Mouse (Mus musculus): ENCODE results near the gene Bcl2l13. TPM values are rescaled to one million over a fixed set of nuclear protein-coding genes. Genes with fewer than 3 reads are reported as not detected.
A peak's percentile ranks its signal among the peaks of the same experiment; 100 is the strongest.

Bcl2l13 gene
- total and polyA plus RNA-seq, 3 experiments: 43.7 to 49.9 TPM; not detected in 1

- TF ChIP-seq POLR2AphosphoS5 (IDR thresholded peaks at IDR 0.05; ENCODE audit: borderline replicate concordance, low read depth, low read length) (no peak), HCFC1 (IDR thresholded peaks at IDR 0.05; ENCODE audit: low read depth, low read length) (peak; percentile 85), SMC3 (IDR thresholded peaks at IDR 0.05; ENCODE audit: low read depth, low read length) (no peak)
These were observed 13.6 kb upstream of the Bcl2l13 start, which contains the start of gene Atp6v1e1 (continued) for GRCm38 (mm10) chr6:120822307-120822928.

- Histone ChIP-seq H3K9ac (ENCODE audit: control insufficient read depth, low read depth, low read length, poor library complexity, severe bottlenecking) (peak overlapping the region; percentile 49), H3K36me3 (ENCODE audit: control insufficient read depth in 1 of 2, insufficient read depth in 2 of 2, low read length in 2 of 2) (peaks cover 9 to 15% of the 10 kb centered on the region in 2 experiments), H3K79me2 (ENCODE audit: control insufficient read depth, insufficient read depth, low read length, poor library complexity) (peaks cover 36% of the 10 kb centered on the region), H3K4me3 (ENCODE audit: control insufficient read depth in 1 of 2, insufficient read depth in 1 of 2, low read depth in 2 of 2, low read length in 2 of 2) (peak overlapping the region; percentile 31 to 38), H3K27ac (ENCODE audit: control insufficient read depth, low read depth, low read length) (peak overlapping the region; percentile 49), H3K27me3 (ENCODE audit: control insufficient read depth in 1 of 2, insufficient read depth in 2 of 2, low read length in 2 of 2) (no peaks in the 10 kb centered on the region), H3K4me1 (ENCODE audit: control insufficient read depth in 1 of 2, insufficient read depth in 2 of 2, low read length in 2 of 2) (peaks cover 13 to 16% of the 10 kb centered on the region in 2 experiments), H3K9me3 (replicated peaks; ENCODE audit: insufficient read depth, low read length) (no peaks in the 10 kb centered on the region)
- peak; percentile 44 for DNase-seq (ENCODE audit: low read depth, low spot score)
- peak in 1 of 3 experiments; percentile 13; a peak in 1 of 6 replicates for TF ChIP-seq CTCF (IDR thresholded peaks at IDR 0.05 in 2 of 3, conservative IDR thresholded peaks at IDR 0.05 in 1 of 3; ENCODE audit: control insufficient read depth in 1 of 3, insufficient read depth in 1 of 3, low read depth in 2 of 3, low read length in 3 of 3, poor library complexity in 1 of 3, severe bottlenecking in 1 of 3)
- no peak for TF ChIP-seq E2F4 (IDR thresholded peaks at IDR 0.05; ENCODE audit: borderline replicate concordance, low read depth, low read length)
- peak in 1 of 2 experiments; percentile 8; a peak in 1 of 4 replicates for TF ChIP-seq EP300 (IDR thresholded peaks at IDR 0.05; ENCODE audit: low read depth in 1 of 2, low read length in 2 of 2)
- TF ChIP-seq POLR2A (IDR thresholded peaks at IDR 0.05; ENCODE audit: control insufficient read depth in 1 of 2, insufficient read depth in 1 of 2, low read depth in 1 of 2, low read length in 2 of 2, poor library complexity in 1 of 2): no peak
- peak; percentile 7; the same call in 1 of the 2 replicates for TF ChIP-seq RAD21 (IDR thresholded peaks at IDR 0.05; ENCODE audit: low read depth, low read length)
These were observed 12.9 kb upstream of the Bcl2l13 start for GRCm38 (mm10) chr6:120822937-120823614.

- no peak overlapping the region for H3K9ac ChIP-seq (ENCODE audit: control insufficient read depth, low read depth, low read length, poor library complexity, severe bottlenecking)
- H3K4me1 ChIP-seq (ENCODE audit: control insufficient read depth in 1 of 2, insufficient read depth in 2 of 2, low read length in 2 of 2): peaks cover 28 to 34% of the 10 kb centered on the region in 2 experiments
- H3K9me3 ChIP-seq (replicated peaks; ENCODE audit: insufficient read depth, low read length): no peaks in the 10 kb centered on the region
- no peaks in the 10 kb centered on the region for H3K79me2 ChIP-seq (ENCODE audit: control insufficient read depth, insufficient read depth, low read length, poor library complexity)
- H3K27ac ChIP-seq (ENCODE audit: control insufficient read depth, low read depth, low read length): peak overlapping the region; percentile 53
- peaks cover 0 to 37% of the 10 kb centered on the region in 2 experiments; a peak in 2 of 4 replicates for H3K36me3 ChIP-seq (ENCODE audit: control insufficient read depth in 1 of 2, insufficient read depth in 2 of 2, low read length in 2 of 2)
- DNase-seq (ENCODE audit: low read depth, low spot score): peak; percentile 80
- H3K27me3 ChIP-seq (ENCODE audit: control insufficient read depth in 1 of 2, insufficient read depth in 2 of 2, low read length in 2 of 2): no peaks in the 10 kb centered on the region
- no peak overlapping the region for H3K4me3 ChIP-seq (ENCODE audit: control insufficient read depth in 1 of 2, insufficient read depth in 1 of 2, low read depth in 2 of 2, low read length in 2 of 2)
- no peak for TF ChIP-seq CHD2 (IDR thresholded peaks at IDR 0.05; ENCODE audit: low read length)
- peak; percentile 97 for TF ChIP-seq TCF12 (IDR thresholded peaks at IDR 0.05; ENCODE audit: low read depth, low read length)
- peak; percentile 49; the same call in 1 of the 2 replicates for TF ChIP-seq MYB (IDR thresholded peaks at IDR 0.05; ENCODE audit: low read depth, low read length)
- no peak; the same call in 1 of the 2 replicates for TF ChIP-seq KAT2A (conservative IDR thresholded peaks at IDR 0.05; ENCODE audit: low read depth, low read length)
- 0 out of 2 replicates have a peak, but pooled peaks have one; percentile 56 for TF ChIP-seq MAZ (IDR thresholded peaks at IDR 0.05; ENCODE audit: low read depth, low read length)
- TF ChIP-seq GATA1 (IDR thresholded peaks at IDR 0.05; ENCODE audit: low read depth, low read length): peak; percentile 89
- TF ChIP-seq MXI1 (IDR thresholded peaks at IDR 0.05; ENCODE audit: low read depth, low read length): peak; percentile 54
- no peak for TF ChIP-seq ELF1 (IDR thresholded peaks at IDR 0.05; ENCODE audit: low read depth, low read length)
- 0 out of 2 replicates have a peak, but pooled peaks have one; percentile 17 for TF ChIP-seq NRF1 (IDR thresholded peaks at IDR 0.05; ENCODE audit: insufficient read depth, low read depth, low read length, poor library complexity, severe bottlenecking)
- peak; percentile 75 for TF ChIP-seq TAL1 (IDR thresholded peaks at IDR 0.05; ENCODE audit: low read length)
- TF ChIP-seq ZNF384 (IDR thresholded peaks at IDR 0.05; ENCODE audit: low read depth, low read length): peak; percentile 80
- TF ChIP-seq MAFK (IDR thresholded peaks at IDR 0.05; ENCODE audit: borderline replicate concordance, low read depth, low read length): no peak
- TF ChIP-seq ETS1 (IDR thresholded peaks at IDR 0.05; ENCODE audit: low read depth, low read length): peak; percentile 88
- TF ChIP-seq MYC (IDR thresholded peaks at IDR 0.05; ENCODE audit: low read depth, low read length): no peak
- TF ChIP-seq POLR2AphosphoS5 (IDR thresholded peaks at IDR 0.05; ENCODE audit: borderline replicate concordance, low read depth, low read length): no peak
- TF ChIP-seq UBTF (IDR thresholded peaks at IDR 0.05; ENCODE audit: borderline replicate concordance, insufficient read depth, low read depth, low read length): no peak
- peak; percentile 59; the same call in 1 of the 2 replicates for TF ChIP-seq USF1 (IDR thresholded peaks at IDR 0.05; ENCODE audit: low read depth, low read length)
- TF ChIP-seq SMC3 (IDR thresholded peaks at IDR 0.05; ENCODE audit: low read depth, low read length): peak; percentile 17; the same call in 1 of the 2 replicates
- no peak for TF ChIP-seq ZKSCAN1 (IDR thresholded peaks at IDR 0.05; ENCODE audit: low read depth, low read length)
- TF ChIP-seq SIN3A (IDR thresholded peaks at IDR 0.05; ENCODE audit: low read length): peak; percentile 88
These were observed 6.0 kb upstream of the Bcl2l13 start for GRCm38 (mm10) chr6:120830056-120830455.

Measured in MEL (cell line).